Mouse (Mus musculus): ENCODE results near the gene P2rx7. TPM values are rescaled to one million over a fixed set of nuclear protein-coding genes. Genes with fewer than 3 reads are reported as not detected.

P2rx7 gene
- polyA plus RNA-seq, 1 experiment from 2014 or later, result 5.7 TPM

Small RNA genes within 50 kb of the gene (microRNA-seq; reads per million reads assigned to microRNA genes)
- not detected for gene Mir8115

Other genes with a start within 250 kb of the P2rx7 start
- gene Anapc7, start 222.2 kb upstream of the P2rx7 start, polyA plus RNA-seq (2015; fragmentation: Nextera tagmentation; extraction: Ambion mirVana), result 46.0 and 47.7 TPM in 2 replicates
- gene Atp2a2, start 141.7 kb upstream of the P2rx7 start, polyA plus RNA-seq (2015; fragmentation: Nextera tagmentation; extraction: Ambion mirVana), result 54.1 and 55.1 TPM in 2 replicates
- 52.9 and 68.5 TPM in 2 replicates for gene Ift81, start 29.4 kb upstream of the P2rx7 start, polyA plus RNA-seq (2015; fragmentation: Nextera tagmentation; extraction: Ambion mirVana)
- 16.7 and 17.0 TPM in 2 replicates for gene P2rx4, start 63.6 kb downstream of the P2rx7 start, polyA plus RNA-seq (2015; fragmentation: Nextera tagmentation; extraction: Ambion mirVana)
- gene Camkk2, start 135.5 kb downstream of the P2rx7 start, polyA plus RNA-seq (2015; fragmentation: Nextera tagmentation; extraction: Ambion mirVana), result 62.6 and 73.4 TPM in 2 replicates
- 481 and 508 TPM in 2 replicates for gene Anapc5, start 177.4 kb downstream of the P2rx7 start, polyA plus RNA-seq (2015; fragmentation: Nextera tagmentation; extraction: Ambion mirVana)
- 45.0 and 47.5 TPM in 2 replicates for gene Rnf34, start 206.1 kb downstream of the P2rx7 start, polyA plus RNA-seq (2015; fragmentation: Nextera tagmentation; extraction: Ambion mirVana)

Data from hindbrain, embryonic 15.5 days (tissue).